Mouse (Mus musculus) A20 (cell line): ENCODE data around the gene Cul7.

Experiments used
- DNase-seq: peaks from one replicate; pipeline ENCODE4 v3.0.0-alpha.2; 2011; ENCODE audit warnings: low read depth, low spot score

Cul7 gene

GRCm38 (mm10) chr17:46673850-46674529 is 23.9 kb downstream of the Cul7 start, which contains the start of gene Rrp36:
Gene Rrp36, minus strand, starts transcription at chr17:46674352.
- peak; percentile 94 for DNase-seq

- no peak for DNase-seq
These were observed 24.6 kb downstream of the Cul7 start for GRCm38 (mm10) chr17:46674530-46675283.

- no peak for DNase-seq
These were observed 28.3 kb downstream of the Cul7 start, which contains the start of gene Mea1 for GRCm38 (mm10) chr17:46678416-46678815. Gene Mea1, plus strand, starts transcription at chr17:46678793.

- no peak for DNase-seq
These were observed 28.8 kb downstream of the Cul7 start for GRCm38 (mm10) chr17:46678911-46679310.

GRCm38 (mm10) chr17:46679843-46680759 is 30.0 kb downstream of the Cul7 start:
- DNase-seq = peak; percentile 75

GRCm38 (mm10) chr17:46680760-46681373 is 30.7 kb downstream of the Cul7 start, which contains the start of gene Klhdc3:
Gene Klhdc3, minus strand, starts transcription at chr17:46680914.
- DNase-seq = peak; percentile 99

GRCm38 (mm10) chr17:46681466-46682118 is 31.5 kb downstream of the Cul7 start:
- peak; percentile 49 for DNase-seq

- DNase-seq = no peak
These were observed 32.7 kb downstream of the Cul7 start for GRCm38 (mm10) chr17:46682654-46683389.

- DNase-seq = no peak
These were observed 35.8 kb downstream of the Cul7 start for GRCm38 (mm10) chr17:46685913-46686312.

GRCm38 (mm10) chr17:46690665-46691064 is 40.5 kb downstream of the Cul7 start:
- no peak for DNase-seq

GRCm38 (mm10) chr17:46691390-46691789 is 41.3 kb downstream of the Cul7 start:
- no peak for DNase-seq

- no peak for DNase-seq
These were observed 44.5 kb downstream of the Cul7 start for GRCm38 (mm10) chr17:46694517-46695063.

- no peak for DNase-seq
These were observed 48.4 kb downstream of the Cul7 start for GRCm38 (mm10) chr17:46698515-46698914.

- no peak for DNase-seq
These were observed 49.1 kb downstream of the Cul7 start for GRCm38 (mm10) chr17:46699245-46699644.

GRCm38 (mm10) chr17:46699912-46700311 is 49.8 kb downstream of the Cul7 start:
- DNase-seq = no peak

GRCm38 (mm10) chr17:46701489-46701888 is 51.4 kb downstream of the Cul7 start:
- DNase-seq = no peak

GRCm38 (mm10) chr17:46702100-46702499 is 52.0 kb downstream of the Cul7 start:
- DNase-seq = no peak

GRCm38 (mm10) chr17:46702506-46702905 is 52.4 kb downstream of the Cul7 start:
- DNase-seq = no peak

- peak; percentile 37 for DNase-seq
These were observed 54.1 kb downstream of the Cul7 start for GRCm38 (mm10) chr17:46703971-46704886.
